ENCODE assay signal across 8 mouse cellular contexts in the genomic region with DNA sequence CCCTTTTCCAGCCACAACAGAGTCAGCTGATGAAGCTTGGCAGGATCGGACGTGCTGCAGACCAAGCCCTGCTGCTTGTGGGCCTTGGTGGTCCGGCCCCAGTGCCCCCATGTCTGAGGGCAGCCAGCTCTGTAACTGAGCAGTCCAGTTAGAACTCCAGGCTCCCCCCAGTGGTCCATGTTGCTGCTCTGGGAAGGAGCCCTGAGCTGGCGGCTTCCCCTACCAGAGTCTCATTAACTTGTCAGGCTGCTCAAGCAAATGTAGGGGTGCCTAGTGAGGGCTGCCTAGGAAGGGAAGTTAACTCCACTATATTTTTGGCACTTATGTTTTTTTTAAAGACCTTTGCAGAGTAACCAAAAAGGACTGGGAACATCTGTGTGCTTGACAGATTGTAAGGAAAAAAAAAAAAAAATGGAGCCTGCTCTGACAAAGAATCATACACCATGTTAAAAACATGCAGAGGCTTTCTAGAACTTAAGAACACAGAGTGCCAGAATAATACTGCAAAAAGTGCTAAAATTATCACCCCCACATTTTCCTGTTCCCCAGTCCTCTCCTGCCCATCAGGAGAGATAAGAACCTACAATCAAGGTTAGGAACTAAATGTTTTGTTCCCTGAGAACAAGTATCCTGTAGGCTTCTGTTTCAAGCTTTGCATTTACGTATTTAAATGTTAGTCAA.
DNase-seq lines count a peak whose midpoint lies in the region; ATAC-seq and TF ChIP-seq lines count a peak whose summit lies in the region.

No protein-coding gene starts in this region.

- TF ChIP-seq CTCF in gastrocnemius, adult 2 months (IDR thresholded peaks at IDR 0.05) = peak; percentile 29; the same call in 1 of the 2 replicates
- TF ChIP-seq CTCF in CH12.LX (conservative IDR thresholded peaks at IDR 0.05 in 1 of 2, IDR thresholded peaks at IDR 0.05 in 1 of 2; ENCODE audit: low read depth in 2 of 2, low read length in 2 of 2) = 0 out of 4 replicates have a peak, but pooled peaks of 1 of the 2 experiments have one; percentile 17
- TF ChIP-seq CTCF in stomach, postnatal 0 days (IDR thresholded peaks at IDR 0.05; ENCODE audit: low read depth) = peak; percentile 70

- H3K36me3 ChIP-seq in CH12.LX (replicated peaks in 1 of 2; ENCODE audit: control insufficient read depth in 1 of 2, insufficient read depth in 1 of 2, low read length in 1 of 2) = peaks cover 0 to 3% of the 10 kb centered on the region in 2 experiments
- H3K36me3 ChIP-seq in forebrain, embryonic 10.5 days (replicated peaks) = peaks cover 77% of the 10 kb centered on the region
- H3K36me3 ChIP-seq in hindbrain, embryonic 14.5 days (replicated peaks; ENCODE audit: control insufficient read depth, insufficient read depth) = peaks cover 74% of the 10 kb centered on the region
- peaks cover 31% of the 10 kb centered on the region for H3K36me3 ChIP-seq in limb, embryonic 13.5 days
- peaks cover 9% of the 10 kb centered on the region; the same call in 1 of the 2 replicates for H3K36me3 ChIP-seq in stomach, postnatal 0 days (ENCODE audit: control insufficient read depth, insufficient read depth, low read length)

- intact Hi-C loops in gastrocnemius, adult 2 months (cut with DNase I) = no loop called here
- intact Hi-C loops in gastrocnemius, postnatal 36 days (cut with DNase I) = no loop called here

- no peaks in the 10 kb centered on the region for H3K9me3 ChIP-seq in CH12.LX (replicated peaks; ENCODE audit: low read length)
- H3K9me3 ChIP-seq in forebrain, embryonic 10.5 days = no peaks in the 10 kb centered on the region
- H3K9me3 ChIP-seq in hindbrain, embryonic 14.5 days (ENCODE audit: control insufficient read depth, low read length) = no peaks in the 10 kb centered on the region
- no peaks in the 10 kb centered on the region for H3K9me3 ChIP-seq in limb, embryonic 13.5 days
- no peaks in the 10 kb centered on the region for H3K9me3 ChIP-seq in stomach, postnatal 0 days (ENCODE audit: control insufficient read depth, low read length)

- no peak overlapping the region for H3K4me3 ChIP-seq in gastrocnemius, adult 2 months
- H3K4me3 ChIP-seq in CH12.LX (replicated peaks in 1 of 3; ENCODE audit: low read depth in 2 of 3, low read length in 2 of 3, poor library complexity in 1 of 3) = no peak overlapping the region
- H3K4me3 ChIP-seq in forebrain, embryonic 10.5 days = no peak overlapping the region
- no peak overlapping the region for H3K4me3 ChIP-seq in hindbrain, embryonic 14.5 days (replicated peaks; ENCODE audit: low read length)
- no peak overlapping the region for H3K4me3 ChIP-seq in limb, embryonic 13.5 days
- no peak overlapping the region for H3K4me3 ChIP-seq in stomach, postnatal 0 days (ENCODE audit: low read depth, low read length)

- WGBS in forebrain, embryonic 10.5 days = 66% methylated on average over 5 of the region's 5 CpGs
- WGBS in hindbrain, embryonic 14.5 days = 51% methylated on average over 5 of the region's 5 CpGs
- 23% methylated on average over 5 of the region's 5 CpGs for WGBS in limb, embryonic 13.5 days
- 35% methylated on average over 5 of the region's 5 CpGs for WGBS in stomach, postnatal 0 days

- H3K4me2 ChIP-seq in CH12.LX (ENCODE audit: insufficient read depth, low read depth, poor library complexity, severe bottlenecking) = no peak overlapping the region
- H3K4me2 ChIP-seq in hindbrain, embryonic 14.5 days (replicated peaks) = no peak overlapping the region
- H3K4me2 ChIP-seq in limb, embryonic 13.5 days (replicated peaks) = peak overlapping the region; percentile 37; the same call in 1 of the 2 replicates
- no peak overlapping the region for H3K4me2 ChIP-seq in stomach, postnatal 0 days (replicated peaks; ENCODE audit: low read depth)

- in situ Hi-C loops in CH12.LX (cut with MboI; ENCODE audit: low pct_ligation_motif_present, low pct_unique_long_range_greater_than_20kb, low sequenced_read_pairs) = no loop called here

- dilution Hi-C loops in CH12.LX (cut with MboI; ENCODE audit: extremely low pct_ligation_motif_present, extremely low pct_unique_long_range_greater_than_20kb, low sequenced_read_pairs) = no loop called here

- H3K9ac ChIP-seq in CH12.LX (ENCODE audit: insufficient read depth, low read depth) = no peak overlapping the region
- no peak overlapping the region for H3K9ac ChIP-seq in hindbrain, embryonic 14.5 days
- no peak overlapping the region; the same call in 1 of the 2 replicates for H3K9ac ChIP-seq in limb, embryonic 13.5 days
- no peak overlapping the region for H3K9ac ChIP-seq in stomach, postnatal 0 days (ENCODE audit: low read length)

- ATAC-seq in hindbrain, embryonic 14.5 days (ENCODE audit: low FRiP score) = peak; percentile 31; the same call in 1 of the 2 replicates
- peak; percentile 69 for ATAC-seq in limb, embryonic 13.5 days (ENCODE audit: low FRiP score, low read depth)
- peak; percentile 53; the same call in 1 of the 2 replicates for ATAC-seq in stomach, postnatal 0 days (ENCODE audit: low FRiP score, low TSS enrichment)

- no peak for TF ChIP-seq EP300 in CH12.LX (IDR thresholded peaks at IDR 0.05; ENCODE audit: low read length)
- no peak for TF ChIP-seq EP300 in stomach, postnatal 0 days (optimal IDR thresholded peaks at IDR 0.05)

- no peaks in the 10 kb centered on the region for H3K27me3 ChIP-seq in CH12.LX (replicated peaks)
- no peaks in the 10 kb centered on the region; the same call in 1 of the 2 replicates for H3K27me3 ChIP-seq in forebrain, embryonic 10.5 days (ENCODE audit: poor library complexity, severe bottlenecking)
- no peaks in the 10 kb centered on the region for H3K27me3 ChIP-seq in hindbrain, embryonic 14.5 days (ENCODE audit: control insufficient read depth, insufficient read depth, low read length)
- H3K27me3 ChIP-seq in limb, embryonic 13.5 days = no peaks in the 10 kb centered on the region
- no peaks in the 10 kb centered on the region for H3K27me3 ChIP-seq in stomach, postnatal 0 days (ENCODE audit: control insufficient read depth, insufficient read depth, low read length)

- H3K27ac ChIP-seq in gastrocnemius, adult 2 months = no peak overlapping the region; the same call in 1 of the 2 replicates
- no peak overlapping the region for H3K27ac ChIP-seq in CH12.LX (ENCODE audit: insufficient read depth, low read depth)
- peak overlapping the region; percentile 67 for H3K27ac ChIP-seq in forebrain, embryonic 10.5 days
- H3K27ac ChIP-seq in hindbrain, embryonic 14.5 days = peak overlapping the region; percentile 26; the same call in 1 of the 2 replicates
- peak overlapping the region; percentile 88 for H3K27ac ChIP-seq in limb, embryonic 13.5 days
- peak overlapping the region; percentile 56 for H3K27ac ChIP-seq in stomach, postnatal 0 days (replicated peaks)

- H3K4me1 ChIP-seq in CH12.LX (ENCODE audit: control insufficient read depth in 1 of 2, insufficient read depth in 2 of 2) = peaks cover 3 to 22% of the 10 kb centered on the region in 2 experiments; a peak in 3 of 4 replicates
- H3K4me1 ChIP-seq in forebrain, embryonic 10.5 days = peaks cover 65% of the 10 kb centered on the region
- H3K4me1 ChIP-seq in hindbrain, embryonic 14.5 days (replicated peaks; ENCODE audit: control insufficient read depth, insufficient read depth, low read length) = peaks cover 15% of the 10 kb centered on the region; the same call in 1 of the 2 replicates
- H3K4me1 ChIP-seq in limb, embryonic 13.5 days = peaks cover 84% of the 10 kb centered on the region
- 0 out of 2 replicates have a peak, but pooled peaks cover 3% of the 10 kb centered on the region for H3K4me1 ChIP-seq in stomach, postnatal 0 days (replicated peaks; ENCODE audit: control insufficient read depth, insufficient read depth)

- TF ChIP-seq RAD21 in CH12.LX (IDR thresholded peaks at IDR 0.05; ENCODE audit: low read depth, low read length) = no peak; the same call in none of the 2 replicates

- H3K79me2 ChIP-seq in CH12.LX (replicated peaks; ENCODE audit: control insufficient read depth, extremely low read depth, insufficient read depth, poor library complexity, severe bottlenecking) = no peaks in the 10 kb centered on the region

- no peak for TF ChIP-seq POLR2A in CH12.LX (IDR thresholded peaks at IDR 0.05; ENCODE audit: low read depth, low read length)

- peak; percentile 47 for DNase-seq in gastrocnemius, adult 2 months
- no peak for DNase-seq in gastrocnemius, postnatal 36 days
- no peak for DNase-seq in CH12.LX (ENCODE audit: extremely low read depth)
- DNase-seq in forebrain, embryonic 10.5 days (ENCODE audit: extremely low spot score, low spot score) = no peak
- DNase-seq in hindbrain, embryonic 14.5 days (ENCODE audit: low spot score) = no peak
- peak; percentile 42 for DNase-seq in stomach, postnatal 0 days (ENCODE audit: low spot score)
- no peak for DNase-seq in spleen, postnatal 14 days (ENCODE audit: low spot score in 2 of 2)

TF ChIP-seq in CH12.LX, 34 proteins besides CTCF, POLR2A, EP300 and RAD21:
- no peak for TF ChIP-seq ZMIZ1 (IDR thresholded peaks at IDR 0.05; ENCODE audit: low read depth, low read length)
- no peak for TF ChIP-seq HCFC1 (IDR thresholded peaks at IDR 0.05; ENCODE audit: low read depth, low read length)
- peak; percentile 28 for TF ChIP-seq SMC3 (IDR thresholded peaks at IDR 0.05; ENCODE audit: low read depth, low read length)
- TF ChIP-seq JUND (conservative IDR thresholded peaks at IDR 0.05; ENCODE audit: low read depth, low read length) = no peak
- no peak for TF ChIP-seq ZC3H11A (IDR thresholded peaks at IDR 0.05; ENCODE audit: low read depth, low read length)
- no peak for TF ChIP-seq MYC (IDR thresholded peaks at IDR 0.05; ENCODE audit: low read depth, low read length)
- TF ChIP-seq GABPA (IDR thresholded peaks at IDR 0.05; ENCODE audit: insufficient replicate concordance, low read depth, low read length) = no peak
- TF ChIP-seq E2F4 (IDR thresholded peaks at IDR 0.05; ENCODE audit: insufficient replicate concordance, low read depth, low read length) = no peak

Comparison
In these comparisons a context has a peak if more than half of its experiments do, and no peak if none do; other contexts are left out.
1. DNase-seq: peak in gastrocnemius, adult 2 months (single experiment) and stomach, postnatal 0 days (single experiment); none in gastrocnemius, postnatal 36 days (0 of 2), CH12.LX (single experiment), forebrain, embryonic 10.5 days (single experiment), hindbrain, embryonic 14.5 days (single experiment) and spleen, postnatal 14 days (0 of 2).
2. H3K27ac ChIP-seq: peak in forebrain, embryonic 10.5 days (single experiment), hindbrain, embryonic 14.5 days (single experiment), limb, embryonic 13.5 days (single experiment) and stomach, postnatal 0 days (single experiment); none in gastrocnemius, adult 2 months (single experiment) and CH12.LX (single experiment).
3. Peak in every context shown above with its lines, with median percentiles within 50 percentile points of each other: ATAC-seq.